Mouse (Mus musculus) liver, adult 2 months (tissue): ENCODE measurements at regions not wholly inside any gene's neighbourhood (a gene's known extent, or its start where the extent isn't known, plus 50 kb on each side); places are given as distances from the start of the nearest gene placed in this dataset.

Experiments used
- DNase-seq: peaks from one replicate; pipeline ENCODE4 v3.0.0-alpha.2; 2011; ENCODE audit warnings: low read depth, low spot score; ENCODE audit errors: extremely low read depth
- H3K27ac ChIP-seq: fragments of 200-500 bp; replicated peaks from 2 replicates; pipeline ENCODE4 v1.5.1; 2012; ENCODE audit warnings: low read depth, mild to moderate bottlenecking, control low read depth, inconsistent platforms, low read length; ENCODE audit not compliant: insufficient read depth
- H3K27me3 ChIP-seq: fragments of 200-500 bp; 2 replicates; pipeline ENCODE4 v1.6.1; 2012; ENCODE audit warnings: mild to moderate bottlenecking, moderate library complexity, low read length, inconsistent platforms; ENCODE audit not compliant: control insufficient read depth, insufficient read depth
- H3K36me3 ChIP-seq: fragments of 200-500 bp; 2 replicates; pipeline ENCODE4 v1.6.1; 2012; ENCODE audit warnings: low read length, inconsistent platforms; ENCODE audit not compliant: control insufficient read depth, insufficient read depth
- H3K4me1 ChIP-seq: fragments of 200-500 bp; 2 replicates; pipeline ENCODE4 v1.6.1; 2011; ENCODE audit warnings: low read length; ENCODE audit not compliant: control insufficient read depth, insufficient read depth
- H3K4me3 ChIP-seq: fragments of 200-500 bp; 2 replicates; pipeline ENCODE4 v1.5.1; 2011; ENCODE audit warnings: low read depth, mild to moderate bottlenecking, control low read depth, low read length, moderate library complexity; ENCODE audit not compliant: insufficient read depth
- H3K79me2 ChIP-seq: fragments of 200-500 bp; 2 replicates; pipeline ENCODE4 v1.6.1; 2012; ENCODE audit warnings: inconsistent platforms, mild to moderate bottlenecking, low read length, moderate library complexity; ENCODE audit not compliant: control insufficient read depth, insufficient read depth
- H3K9ac ChIP-seq: fragments of 200-500 bp; 2 replicates; pipeline ENCODE4 v1.6.1; 2012; ENCODE audit warnings: low read depth, mild to moderate bottlenecking, control low read depth, inconsistent platforms, low read length
- CTCF ChIP-seq: fragments of 200-500 bp; IDR thresholded peaks from 2 replicates; pipeline ENCODE4 v1.5.1; 2011; ENCODE audit warnings: low read depth, low read length, control low read depth
- POLR2A ChIP-seq: fragments of 200-500 bp; IDR thresholded peaks from 2 replicates; pipeline ENCODE4 v1.6.1; 2011; ENCODE audit warnings: low read length, control low read depth; ENCODE audit not compliant: insufficient read depth; ENCODE audit errors: extremely low read depth
- whole genome bisulfite sequencing: fragments of 180-500 bp; shearing (Covaris S2); methylation state at CpG from one replicate; pipeline ENCODE4 v1.1.7; 2018; 5-methylcytosine and 5-hydroxymethylcytosine counted together

DNA sequence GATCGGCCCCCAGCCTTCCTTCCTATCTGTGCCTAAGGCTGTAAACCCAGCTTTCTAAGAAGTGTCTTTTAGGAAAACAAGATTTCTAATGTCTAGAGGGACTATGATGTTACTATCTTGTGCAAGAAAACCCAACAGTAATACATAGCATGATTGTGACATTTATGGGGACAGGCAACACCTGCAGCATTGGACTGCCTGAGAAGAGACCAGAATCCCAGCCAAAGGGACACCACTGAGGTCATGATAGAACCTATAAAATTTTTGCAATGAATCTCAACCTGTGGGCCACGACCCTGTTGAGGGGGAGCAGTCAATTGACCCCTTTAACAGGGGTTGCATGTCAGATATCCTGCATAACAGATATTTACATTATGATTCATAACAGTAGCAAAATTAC lies 208.1 kb upstream of the Daam1 start:
- Histone ChIP-seq H3K36me3 (no peaks in the 10 kb centered on the region), H3K9ac (no peak overlapping the region), H3K27ac (no peak overlapping the region), H3K27me3 (no peaks in the 10 kb centered on the region), H3K4me3 (no peak overlapping the region), H3K79me2 (no peaks in the 10 kb centered on the region), H3K4me1 (no peaks in the 10 kb centered on the region)
- TF ChIP-seq CTCF: no peak
- WGBS: 89% methylated on average over 2 of the region's 2 CpGs
- DNase-seq: no peak

DNA sequence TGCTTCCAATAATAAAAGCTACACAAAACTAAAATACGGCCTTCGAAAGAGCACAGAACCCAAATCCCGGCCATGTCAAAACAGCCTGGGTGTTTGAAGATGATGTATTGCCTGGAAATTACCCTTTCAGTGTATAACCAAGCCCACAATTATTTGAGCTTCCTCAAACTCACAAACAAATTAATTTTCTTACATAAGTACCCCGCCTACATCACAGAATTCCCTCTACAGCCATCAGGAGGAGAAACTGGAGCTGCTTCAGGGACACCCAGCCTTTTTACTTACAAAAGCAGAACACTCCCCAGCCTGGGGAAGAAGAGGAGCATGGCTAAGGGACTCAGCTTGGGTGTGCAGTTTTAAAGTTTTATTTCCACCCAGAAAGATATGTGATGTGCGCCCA lies 207.6 kb upstream of the Daam1 start:
- H3K4me3 ChIP-seq: no peak overlapping the region
- no peak overlapping the region for H3K27ac ChIP-seq
- no peak for DNase-seq
- WGBS: 95% methylated on average over 5 of the region's 5 CpGs
- TF ChIP-seq CTCF (no peak), POLR2A (no peak)
- no peaks in the 10 kb centered on the region for H3K27me3 ChIP-seq
- H3K79me2 ChIP-seq: no peaks in the 10 kb centered on the region
- no peaks in the 10 kb centered on the region for H3K4me1 ChIP-seq
- H3K9ac ChIP-seq: no peak overlapping the region
- H3K36me3 ChIP-seq: no peaks in the 10 kb centered on the region

DNA sequence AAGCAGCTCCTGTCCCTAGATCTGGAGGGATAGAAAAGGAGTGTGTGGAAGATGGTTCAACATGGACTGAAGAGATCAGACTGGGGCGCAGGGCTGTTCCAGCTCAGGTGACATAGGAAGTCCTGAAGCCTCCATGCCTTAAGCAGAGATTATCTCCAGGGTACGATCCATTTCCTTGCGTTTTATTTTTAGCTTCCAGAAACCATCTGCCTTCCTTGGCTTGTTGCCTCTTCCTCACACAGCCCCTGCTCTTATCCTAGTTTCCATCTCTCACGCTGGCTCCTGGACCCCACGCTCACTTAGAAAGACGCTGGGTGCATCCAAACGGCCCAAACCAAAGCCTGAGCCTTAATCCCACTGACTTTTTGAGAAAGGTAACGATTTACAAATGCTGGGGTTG lies 206.8 kb upstream of the Daam1 start:
- Histone ChIP-seq H3K4me3 (no peak overlapping the region), H3K36me3 (no peaks in the 10 kb centered on the region), H3K9ac (no peak overlapping the region), H3K27ac (no peak overlapping the region), H3K79me2 (no peaks in the 10 kb centered on the region), H3K4me1 (no peaks in the 10 kb centered on the region), H3K27me3 (no peaks in the 10 kb centered on the region)
- no peak for DNase-seq
- 85% methylated on average over 8 of the region's 8 CpGs for whole genome bisulfite sequencing
- TF ChIP-seq POLR2A: no peak
- TF ChIP-seq CTCF: no peak

DNA sequence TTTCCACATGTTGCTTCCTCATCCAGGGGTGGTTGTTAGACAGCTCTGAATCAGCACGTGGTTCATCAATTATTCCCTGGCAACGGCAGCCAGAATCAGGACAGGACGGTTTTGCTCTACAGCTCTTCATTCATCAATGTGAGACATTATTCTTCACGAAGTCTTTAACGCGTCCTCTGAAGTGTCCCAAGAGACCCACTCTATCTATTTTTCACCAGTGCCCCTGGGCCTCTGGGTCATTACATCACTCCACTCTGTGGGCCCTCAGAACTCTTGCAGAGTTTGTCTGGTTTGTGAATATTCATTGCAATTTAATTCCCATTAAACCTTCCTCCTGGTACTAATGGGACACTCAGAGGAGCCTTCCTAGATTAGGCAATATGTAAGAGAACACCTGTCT lies 206.2 kb upstream of the Daam1 start:
- WGBS: 93% methylated on average over 6 of the region's 6 CpGs
- H3K27me3 ChIP-seq: no peaks in the 10 kb centered on the region
- no peaks in the 10 kb centered on the region for H3K79me2 ChIP-seq
- TF ChIP-seq POLR2A (no peak), CTCF (no peak)
- no peak for DNase-seq
- no peak overlapping the region for H3K27ac ChIP-seq
- H3K9ac ChIP-seq: no peak overlapping the region
- H3K4me3 ChIP-seq: no peak overlapping the region
- H3K4me1 ChIP-seq: no peaks in the 10 kb centered on the region
- H3K36me3 ChIP-seq: no peaks in the 10 kb centered on the region

DNA sequence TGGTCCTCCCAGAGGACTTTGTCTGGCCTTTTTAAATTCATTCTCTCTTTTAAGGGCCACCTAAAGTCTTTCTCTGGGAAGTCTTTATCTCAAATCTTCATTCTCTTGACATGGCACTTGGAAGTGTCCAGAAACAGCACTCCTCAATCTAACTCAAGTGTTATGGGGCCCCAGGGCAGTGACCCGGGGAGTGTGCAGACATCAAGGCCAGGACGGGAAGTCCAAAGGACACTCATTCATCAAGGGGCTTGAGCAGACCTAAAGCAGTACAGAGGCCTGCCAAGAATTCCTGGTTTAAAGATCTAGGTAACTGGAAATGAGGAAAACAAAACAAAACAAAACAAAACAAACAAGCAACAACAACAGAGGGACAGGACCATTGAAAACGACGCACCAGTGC lies 205.8 kb upstream of the Daam1 start:
- TF ChIP-seq CTCF: no peak
- TF ChIP-seq POLR2A: no peak
- Histone ChIP-seq H3K27ac (no peak overlapping the region), H3K4me3 (no peak overlapping the region), H3K9ac (no peak overlapping the region), H3K79me2 (no peaks in the 10 kb centered on the region), H3K27me3 (no peaks in the 10 kb centered on the region), H3K36me3 (no peaks in the 10 kb centered on the region), H3K4me1 (no peaks in the 10 kb centered on the region)
- 80% methylated on average over 4 of the region's 4 CpGs for WGBS
- no peak for DNase-seq

DNA sequence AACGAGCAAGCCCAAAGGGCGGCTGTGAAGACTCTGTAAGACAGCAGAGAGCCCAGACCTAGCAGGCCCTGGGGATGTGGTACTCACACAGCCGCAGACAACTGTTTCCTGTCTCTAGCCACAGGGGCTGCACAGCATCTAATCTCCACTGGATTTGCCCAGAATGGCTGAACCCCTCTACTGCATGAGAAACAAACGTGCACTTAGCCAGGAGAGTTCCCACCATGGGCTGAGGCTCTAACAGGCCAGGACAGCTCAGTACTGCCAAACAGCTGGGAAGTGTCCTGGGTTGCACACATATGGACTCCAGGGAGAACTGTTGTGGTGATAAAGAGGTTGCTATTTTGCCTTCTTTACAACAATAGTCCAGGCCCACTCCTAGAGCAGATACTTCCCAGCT lies 204.1 kb upstream of the Daam1 start:
- TF ChIP-seq CTCF: no peak
- no peak for TF ChIP-seq POLR2A
- Histone ChIP-seq H3K4me3 (no peak overlapping the region), H3K79me2 (no peaks in the 10 kb centered on the region), H3K36me3 (no peaks in the 10 kb centered on the region), H3K27me3 (no peaks in the 10 kb centered on the region), H3K9ac (no peak overlapping the region), H3K27ac (no peak overlapping the region), H3K4me1 (no peaks in the 10 kb centered on the region)
- WGBS: 78% methylated on average over 4 of the region's 4 CpGs
- no peak for DNase-seq
